Mouse (Mus musculus): ENCODE measurements at regions not wholly inside any gene's neighbourhood (a gene's known extent, or its start where the extent isn't known, plus 50 kb on each side); places are given as distances from the start of the nearest gene placed in this dataset.

GRCm38 (mm10) chr4:125276861-125277260 is 149.2 kb upstream of the Zc3h12a start:
- TF ChIP-seq CTCF (IDR thresholded peaks at IDR 0.05; ENCODE audit: low read depth, low read length) (no peak), POLR2A (IDR thresholded peaks at IDR 0.05; ENCODE audit: extremely low read depth, insufficient read depth, low read length) (no peak)
